Mouse (Mus musculus) embryonic fibroblast, embryonic 13.5 days (primary cell): ENCODE measurements around the gene Arl2bp.

Experiments used
- CTCF ChIP-seq: IDR thresholded peaks from 2 replicates; pipeline ENCODE4 v1.5.1; 2011; ENCODE audit warnings: mild to moderate bottlenecking, control low read depth, low read length, moderate library complexity, borderline replicate concordance; ENCODE audit not compliant: insufficient read depth
- POLR2A ChIP-seq: IDR thresholded peaks from 2 replicates; pipeline ENCODE4 v1.6.1; 2011; ENCODE audit warnings: low read depth, mild to moderate bottlenecking, control low read depth, low read length, moderate library complexity

DNA sequence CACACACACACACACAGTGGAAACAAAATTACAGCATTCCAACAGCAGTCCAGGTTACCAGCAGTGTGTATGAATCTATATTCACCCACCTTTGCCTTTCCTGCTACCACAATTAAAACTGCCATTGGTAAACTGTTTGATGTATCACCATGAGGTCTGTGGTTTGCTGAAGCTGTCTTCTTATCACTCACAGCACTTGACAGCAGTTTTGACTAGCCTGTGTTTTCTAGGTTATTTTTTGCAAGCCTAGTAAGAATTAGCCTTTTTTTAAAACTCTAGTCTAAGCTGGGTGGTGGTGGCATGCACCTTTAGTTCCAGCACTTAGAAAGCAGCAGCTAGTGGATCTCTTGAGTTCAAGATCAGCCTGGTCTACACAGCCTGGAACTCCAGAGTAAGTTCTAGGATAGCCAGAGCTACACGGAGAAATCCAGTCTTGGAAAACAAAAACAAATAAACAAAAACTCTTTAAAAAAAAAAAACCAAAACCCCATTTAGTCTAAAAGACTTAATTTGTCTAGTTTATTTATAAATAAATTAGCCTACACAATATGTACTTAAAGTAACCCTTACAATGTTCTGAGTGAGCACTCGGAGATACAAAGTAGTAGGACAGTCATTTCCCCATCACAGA, 32.7 kb upstream of the Arl2bp start:
- no peak for TF ChIP-seq POLR2A
- no peak for TF ChIP-seq CTCF
